Comparison of ENCODE assay signal across 25 mouse cellular contexts in genomic region chr11:24116041-24116440, GRCm38 (mm10). TPM values are rescaled to one million over a fixed set of nuclear protein-coding genes. Genes with fewer than 3 reads are reported as not detected.
"Had no signal": no experiment of that assay in that cellular context is flagged by ENCODE, and none has a peak within 500 bp of the region (broad histone marks: within the 10 kb centered on the region; RNA-seq: fewer than 3 reads in every experiment).

No protein-coding gene starts in this region.

- H3K4me2 ChIP-seq: liver, embryonic 15.5 days; lung, embryonic 15.5 days; midbrain, embryonic 12.5 days; neural tube, embryonic 12.5 days had no signal

- H3K36me3 ChIP-seq: lung, embryonic 15.5 days; midbrain, embryonic 12.5 days had no signal

- H3K27ac ChIP-seq: lung, embryonic 15.5 days; macrophage; midbrain, embryonic 12.5 days; neural tube, embryonic 12.5 days had no signal

- H3K9me3 ChIP-seq: liver, embryonic 15.5 days; lung, embryonic 15.5 days; megakaryocyte, embryonic 14.5 days; midbrain, embryonic 12.5 days; neural tube, embryonic 12.5 days had no signal

- ATAC-seq: liver, postnatal 0 days; lung, postnatal 0 days; midbrain, embryonic 16.5 days had no signal

- H3K4me3 ChIP-seq: liver, embryonic 15.5 days; lung, embryonic 15.5 days; megakaryocyte, embryonic 14.5 days; midbrain, embryonic 12.5 days; neural tube, embryonic 12.5 days had no signal

- DNase-seq: liver, postnatal 0 days; lung, adult 2 months; lung, postnatal 14 days; lung, postnatal 36 days; midbrain, embryonic 14.5 days; right cerebral cortex, postnatal 14 days; thymus, adult 18-20 months; thymus, postnatal 14 days; thymus, postnatal 36 days had no signal

- H3K27me3 ChIP-seq: liver, embryonic 15.5 days; lung, embryonic 15.5 days; megakaryocyte, embryonic 14.5 days; midbrain, embryonic 12.5 days; neural tube, embryonic 12.5 days had no signal

- H3K9ac ChIP-seq: liver, embryonic 15.5 days; liver, postnatal 0 days; lung, embryonic 15.5 days; midbrain, embryonic 12.5 days; neural tube, embryonic 12.5 days had no signal

RNA-seq across cellular contexts. Expression of gene A830031A19Rik, which starts 41.2 kb away (rescaled TPM):
- total RNA-seq: megakaryocyte progenitor cell, adult 5-6 weeks; monocyte, adult 5-6 weeks; neutrophil, adult 5-6 weeks had no signal
- polyA plus RNA-seq: liver, embryonic 15.5 days; liver, postnatal 0 days; lung, adult 2 months; lung, embryonic 15.5 days; lung, postnatal 0 days; macrophage; midbrain, embryonic 12.5 days; midbrain, embryonic 14.5 days; midbrain, embryonic 16.5 days; neural tube, embryonic 12.5 days; neural tube, embryonic 14.5 days; spleen, adult 2 months; stomach, embryonic 14.5 days; stomach, embryonic 16.5 days; thymus, postnatal 0 days had no signal
